Mouse (Mus musculus) cerebellum, adult 9-11 months (tissue): ENCODE data around the gene Gm28308.

Source experiments
- DNase-seq: peaks from one replicate; pipeline ENCODE4 v3.0.0; 2022

Gm28308 gene

DNA sequence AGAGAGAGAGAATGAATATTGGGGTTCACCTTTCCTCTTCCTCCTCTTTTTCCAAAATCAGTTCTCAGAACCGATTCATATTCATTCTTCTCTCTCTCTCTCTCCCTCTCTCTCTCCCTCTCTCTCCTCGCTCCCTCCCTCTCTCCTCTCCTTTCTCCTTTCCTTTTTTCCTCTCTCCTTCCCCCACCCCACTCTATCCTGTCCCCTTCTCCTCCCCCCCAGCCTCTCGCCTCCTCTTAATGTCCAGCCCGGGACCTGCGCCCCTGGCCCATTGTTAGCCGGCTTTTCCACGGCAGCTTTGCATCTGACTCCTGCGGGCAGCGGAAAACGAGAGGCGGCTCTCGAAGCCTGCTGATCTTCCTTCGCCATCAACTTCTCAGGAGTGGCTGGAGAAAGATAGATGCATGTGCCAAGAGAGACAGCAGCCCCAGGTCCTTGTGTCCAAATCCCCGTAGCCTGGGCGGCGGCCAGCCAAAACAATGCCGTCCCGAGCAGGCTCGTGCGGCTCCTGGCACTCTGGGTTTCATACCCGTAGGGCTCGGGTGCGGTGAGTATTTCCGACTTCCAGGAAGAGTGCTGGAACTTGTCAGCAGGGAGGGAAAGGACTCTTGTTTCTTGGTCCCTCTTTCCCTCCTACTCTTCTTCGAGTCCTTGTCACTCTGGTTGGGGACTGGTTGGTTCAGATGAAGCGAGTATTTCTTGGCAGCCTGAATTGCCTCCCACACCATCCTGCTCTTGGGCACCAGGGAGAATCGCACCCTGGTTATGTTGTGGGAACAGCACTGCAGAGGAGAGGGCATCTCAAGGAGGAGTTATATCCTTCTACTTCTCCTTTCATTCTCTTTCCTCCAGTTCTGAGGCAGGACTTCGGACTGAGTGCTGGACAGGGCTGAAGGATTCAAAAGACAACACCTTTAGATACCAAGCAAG lies 47.4 kb downstream of the Gm28308 start:
- no peak for DNase-seq

DNA sequence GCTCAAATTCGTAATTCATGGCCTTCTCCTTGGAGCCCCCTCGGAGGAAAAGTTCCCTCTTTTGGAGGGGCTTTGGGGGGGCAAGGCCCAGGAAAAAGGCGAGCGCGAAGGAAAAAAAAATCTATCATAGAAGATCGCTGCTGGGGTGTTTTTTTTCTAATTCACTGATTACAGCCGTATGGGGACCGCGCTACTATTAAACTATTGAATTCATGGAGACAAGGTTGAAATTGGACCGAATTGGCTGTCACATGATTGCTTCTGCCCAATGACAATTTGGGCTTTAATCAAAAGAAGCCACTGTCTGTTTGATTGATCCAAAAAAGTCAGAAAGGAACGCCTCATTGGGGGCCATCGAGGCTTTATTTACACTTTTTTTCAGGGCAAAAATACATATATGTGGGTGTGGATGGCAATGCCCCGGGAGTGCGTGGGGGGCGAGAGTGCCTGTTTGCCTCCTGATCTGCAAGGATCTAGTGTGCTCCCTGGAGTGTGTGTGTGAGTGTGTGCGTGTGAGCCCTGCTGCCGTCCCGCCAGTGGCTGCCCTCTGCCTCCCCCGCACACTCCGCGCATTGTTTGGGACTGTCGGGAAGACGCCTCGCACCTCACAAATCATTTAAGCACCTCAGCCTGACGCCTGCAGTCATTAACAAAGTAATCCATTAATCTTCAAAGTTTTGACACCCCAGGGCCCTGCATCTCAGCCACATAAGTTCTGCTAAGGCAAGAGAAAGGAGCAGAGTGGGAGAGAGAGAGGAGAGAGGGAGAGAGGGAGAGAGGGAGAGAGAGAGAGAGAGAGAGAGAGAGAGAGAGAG lies 48.3 kb downstream of the Gm28308 start, which contains the start of gene Hoxa2:
Gene Hoxa2, minus strand, starts transcription at position 206 of the 815 bp plus-strand sequence.
- no peak for DNase-seq

DNA sequence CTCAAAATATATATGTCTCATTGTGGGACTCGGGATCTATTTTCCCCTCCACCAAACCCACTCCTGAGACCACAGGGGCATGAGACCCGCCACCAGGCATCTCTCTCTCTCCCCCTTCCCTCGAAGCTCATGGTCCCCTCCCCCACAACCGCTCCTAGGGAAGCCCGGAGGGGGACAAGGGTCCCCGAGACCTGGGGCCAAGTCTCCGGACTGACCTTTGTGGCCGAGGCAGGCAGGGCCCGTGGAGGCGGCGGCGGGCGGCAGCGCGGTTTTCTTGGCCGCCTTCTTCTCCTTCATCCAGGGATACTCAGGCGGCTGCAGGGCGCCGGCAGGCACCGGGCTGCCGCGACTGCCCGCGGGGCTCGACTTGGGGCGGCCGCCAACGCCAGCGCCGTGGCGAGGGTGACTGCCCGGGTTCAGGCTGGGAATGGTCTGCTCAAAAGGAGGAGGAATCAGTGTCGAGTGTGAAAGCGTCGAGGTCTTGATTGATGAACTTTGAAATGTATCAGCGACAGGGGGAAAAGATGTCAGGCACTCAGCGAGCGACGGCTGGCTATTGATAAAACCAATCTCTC lies 49.0 kb downstream of the Gm28308 start:
- no peak for DNase-seq

DNA sequence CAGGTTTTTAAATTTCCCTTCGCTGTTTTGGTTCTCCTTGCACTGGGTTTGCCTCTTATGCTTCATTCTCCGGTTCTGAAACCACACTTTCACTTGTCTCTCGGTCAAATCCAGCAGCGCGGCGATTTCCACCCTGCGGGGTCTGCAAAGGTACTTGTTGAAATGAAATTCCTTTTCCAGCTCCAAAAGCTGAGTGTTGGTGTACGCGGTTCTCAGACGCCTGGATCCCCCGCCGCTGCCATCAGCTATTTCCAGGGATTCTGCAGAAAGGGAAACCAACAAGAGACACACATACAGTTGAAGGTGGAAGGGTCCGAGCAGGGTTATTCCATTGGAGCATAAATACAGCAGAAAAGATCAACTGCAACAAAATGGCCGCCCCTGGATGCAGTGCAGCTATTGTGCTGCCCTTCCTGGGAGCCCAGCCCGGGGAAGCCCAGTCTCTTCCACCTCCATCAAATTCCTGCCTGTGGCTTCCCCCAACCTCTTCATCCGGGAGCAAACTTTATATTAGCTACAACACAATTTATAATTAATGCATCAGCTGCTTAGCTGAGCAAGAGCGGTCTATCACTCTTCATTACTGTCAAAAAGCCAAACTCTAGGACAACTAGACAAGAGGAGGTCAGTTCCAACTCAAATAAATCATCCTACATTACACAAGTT lies 49.6 kb downstream of the Gm28308 start:
- no peak for DNase-seq

DNA sequence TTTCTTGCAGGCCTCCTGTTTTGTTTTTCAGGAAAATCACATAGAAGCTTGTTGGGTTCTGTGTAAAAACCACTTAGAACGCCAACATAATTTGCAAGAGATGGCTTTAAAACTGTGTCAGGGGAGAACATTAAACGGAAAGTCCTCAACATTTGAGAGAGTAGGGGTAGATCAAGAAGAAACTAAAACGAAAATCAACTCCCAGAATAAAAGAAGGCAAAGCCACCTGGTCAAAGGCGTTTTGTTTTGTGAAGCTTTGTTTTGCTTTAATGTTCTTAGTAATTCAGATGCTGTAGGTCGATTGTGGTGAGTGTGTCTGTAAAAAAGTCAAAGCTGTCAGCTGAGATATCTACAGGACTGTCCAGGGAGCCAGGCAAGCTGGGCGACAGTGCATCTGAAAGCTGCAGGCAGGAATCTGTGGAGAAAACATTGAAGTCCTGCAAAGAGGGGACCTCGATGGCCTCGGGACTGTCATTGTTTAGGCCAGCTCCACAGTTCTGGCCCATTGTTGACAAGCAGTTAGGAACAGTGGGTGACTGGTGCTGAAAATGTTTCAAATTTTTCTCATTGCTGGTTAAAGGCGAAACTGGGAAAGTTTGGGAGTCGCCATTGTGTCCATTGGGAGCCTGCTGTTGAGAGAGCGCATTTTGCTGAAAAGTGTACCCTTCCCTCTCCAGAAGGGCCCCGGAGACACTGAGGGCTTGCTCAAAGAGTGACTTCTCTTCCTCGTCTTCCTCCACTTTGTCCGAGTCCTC lies 50.4 kb downstream of the Gm28308 start:
- DNase-seq, result no peak

DNA sequence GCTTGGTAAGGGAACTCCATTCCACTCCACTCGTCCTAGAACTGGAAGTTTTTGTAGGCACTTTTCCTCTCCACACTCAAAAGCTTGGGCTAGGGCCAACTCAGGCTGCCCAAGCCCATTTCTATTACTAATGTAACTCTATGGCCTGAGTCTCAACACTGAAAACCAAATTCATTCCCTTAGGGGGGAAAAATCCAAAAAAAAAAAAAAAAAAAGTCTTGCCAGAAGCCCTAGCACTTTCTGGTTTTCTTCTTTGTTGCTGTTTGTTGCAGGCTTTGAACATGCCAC lies 51.1 kb downstream of the Gm28308 start:
- no peak for DNase-seq

DNA sequence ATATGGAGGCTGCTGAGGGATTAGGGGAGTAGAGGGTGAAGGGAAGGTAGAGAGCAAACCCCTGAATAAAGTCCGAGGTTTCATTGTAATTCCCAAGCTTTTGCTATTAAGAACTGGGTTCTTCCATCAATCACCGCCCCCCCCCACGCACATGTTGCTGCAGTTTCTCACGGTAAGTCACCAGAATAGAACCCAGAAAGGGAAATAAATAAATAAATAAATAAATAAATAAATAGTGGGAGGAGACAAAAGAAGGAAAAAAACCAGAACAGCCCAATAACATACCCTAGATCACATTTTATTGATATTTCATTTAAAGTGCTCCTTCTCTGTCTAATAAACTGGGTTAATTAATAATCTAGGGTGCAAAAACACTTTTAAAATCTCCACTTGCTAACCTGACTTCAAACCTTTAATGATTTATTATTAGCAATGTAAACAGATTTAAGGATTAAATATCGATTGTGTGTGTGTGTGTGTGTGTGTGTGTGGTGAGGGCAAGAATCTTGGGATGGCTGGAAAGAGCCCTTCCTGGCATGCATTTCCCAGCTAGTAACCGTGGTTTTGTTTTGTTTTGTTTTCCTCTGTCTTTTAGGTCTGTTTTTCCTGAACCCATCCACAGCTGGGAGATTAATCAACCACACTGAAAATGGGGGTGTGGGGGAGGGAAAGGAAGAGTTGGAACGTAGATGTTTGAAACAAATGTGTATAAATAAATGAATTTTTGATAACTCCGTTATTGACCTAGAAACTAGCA lies 51.6 kb downstream of the Gm28308 start:
- DNase-seq, result no peak

DNA sequence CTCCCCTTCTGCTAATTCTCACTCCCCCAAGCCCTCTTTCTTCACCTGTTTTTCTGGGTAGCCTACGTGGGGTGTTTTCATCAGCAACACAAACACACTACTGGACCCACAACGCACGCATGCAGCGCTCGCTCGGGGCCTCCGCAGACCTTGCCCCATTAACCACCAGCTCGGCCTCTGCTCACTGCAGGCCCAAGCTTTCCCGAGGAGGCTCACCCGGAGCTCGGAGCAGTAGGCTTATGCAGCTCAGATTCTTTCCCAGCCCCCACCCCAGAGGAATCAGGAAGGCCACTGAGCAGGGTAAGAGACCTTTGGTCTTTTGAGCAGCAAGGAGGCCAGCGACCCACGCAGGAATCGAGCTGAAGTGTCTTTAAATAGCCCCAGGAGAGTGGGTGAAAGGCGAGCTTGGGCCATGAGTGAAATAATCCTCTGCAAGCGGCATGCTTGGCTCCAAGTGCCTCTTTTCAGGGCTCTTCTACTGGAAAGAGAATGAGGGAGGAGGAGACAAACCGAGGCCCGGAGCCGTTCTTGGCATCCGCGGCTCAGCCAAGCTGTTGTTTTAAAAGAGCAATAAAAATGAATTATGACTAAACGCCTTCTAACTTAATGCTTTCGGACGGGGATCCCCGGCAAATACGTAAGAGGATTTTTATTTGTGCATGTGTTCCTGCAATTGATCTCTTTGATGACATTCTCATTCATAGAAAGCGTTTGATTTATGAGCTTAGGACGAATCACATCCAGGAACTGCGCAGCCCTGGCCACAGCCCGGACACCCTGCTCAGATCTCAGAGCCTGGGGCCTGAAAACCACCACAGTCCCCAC lies 52.4 kb downstream of the Gm28308 start:
- no peak for DNase-seq

DNA sequence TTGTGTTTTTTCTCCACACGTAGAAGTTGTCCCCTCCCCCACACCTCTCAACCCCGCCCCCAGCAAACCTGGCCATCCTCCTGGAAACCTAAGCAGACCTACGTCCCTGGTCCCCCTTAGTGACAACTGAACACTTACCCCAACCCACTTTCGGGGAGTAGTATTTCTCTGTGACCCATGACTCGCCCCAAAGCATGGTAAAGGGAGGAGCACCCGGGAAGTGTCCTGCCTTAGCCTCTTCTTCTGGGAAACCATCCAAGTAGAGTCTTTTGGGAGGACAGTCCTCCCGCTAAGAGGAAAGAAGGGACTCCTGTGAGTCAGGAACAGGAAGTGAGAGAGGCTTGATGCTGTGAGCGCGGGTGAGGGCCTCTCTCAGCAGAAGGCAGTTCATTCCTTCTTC lies 53.2 kb downstream of the Gm28308 start:
- DNase-seq, result no peak

DNA sequence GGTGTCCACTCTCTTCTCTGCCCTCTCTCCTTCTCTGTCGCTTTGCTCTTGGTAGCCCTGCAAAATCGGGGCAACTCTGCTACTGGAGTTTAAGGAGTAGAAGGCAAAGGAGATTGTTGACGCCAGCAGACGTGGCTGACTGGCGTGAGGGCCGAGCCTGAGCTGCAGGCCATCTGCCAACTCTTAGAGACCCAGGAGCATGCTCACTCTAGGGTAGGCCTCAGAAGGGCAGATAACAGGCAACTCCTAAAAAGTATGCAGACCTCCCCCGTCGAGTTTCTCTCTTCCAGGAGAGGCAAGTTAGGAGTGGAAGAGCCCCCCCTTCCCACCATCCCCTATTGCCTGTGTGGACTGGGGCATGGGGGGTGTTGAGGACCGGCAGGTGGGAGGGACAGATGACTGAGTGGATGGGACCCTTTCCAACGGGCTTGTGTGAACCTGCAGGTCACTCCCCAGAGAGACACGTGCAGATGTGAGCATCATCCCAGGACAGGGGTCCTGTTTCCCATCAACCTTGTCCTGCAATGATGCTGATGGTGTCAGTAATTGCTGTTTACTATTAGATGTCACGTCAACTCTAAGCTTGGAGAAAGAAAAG lies 53.9 kb downstream of the Gm28308 start:
- no peak for DNase-seq

DNA sequence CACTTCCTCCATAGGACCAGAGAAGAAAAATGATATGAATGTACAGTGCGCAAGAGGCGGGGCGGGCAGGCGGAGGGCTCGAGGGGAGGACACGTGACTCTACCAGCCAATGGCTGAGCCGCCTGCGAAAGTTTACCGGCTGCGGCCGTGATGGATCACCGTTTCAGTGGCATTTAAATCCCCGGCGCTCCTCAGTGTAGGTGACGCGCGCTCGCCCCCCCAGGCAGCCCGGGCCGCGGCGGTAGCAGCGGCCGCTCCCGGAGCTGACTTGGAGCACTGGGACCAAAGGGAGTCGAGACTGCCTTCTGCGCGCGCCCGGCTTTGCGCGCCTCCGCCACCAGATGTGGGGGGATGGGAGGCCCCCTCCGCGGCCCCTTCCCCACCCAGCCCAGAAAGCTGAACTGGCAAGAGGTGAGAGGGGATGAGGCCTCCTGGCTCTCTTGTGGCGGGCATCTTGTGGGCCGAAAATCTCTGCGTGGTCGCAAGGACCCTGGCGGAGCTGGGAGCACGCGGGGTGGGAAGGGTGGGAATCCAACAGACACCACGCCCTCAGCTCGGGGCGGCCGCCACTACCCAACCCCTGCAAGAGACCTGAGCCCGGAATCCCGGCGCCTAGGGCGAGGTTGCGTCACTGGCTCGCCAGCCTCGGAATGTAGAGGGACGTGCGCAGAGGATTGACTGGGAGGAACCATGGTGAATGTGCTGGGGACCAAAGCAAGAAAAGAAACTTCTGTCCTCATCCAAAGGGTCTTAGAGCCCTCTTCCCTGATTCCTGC lies 54.7 kb downstream of the Gm28308 start, which contains the start of gene Hoxa1:
Gene Hoxa1, minus strand, starts transcription at position 42 of the 776 bp plus-strand sequence.
- no peak for DNase-seq

DNA sequence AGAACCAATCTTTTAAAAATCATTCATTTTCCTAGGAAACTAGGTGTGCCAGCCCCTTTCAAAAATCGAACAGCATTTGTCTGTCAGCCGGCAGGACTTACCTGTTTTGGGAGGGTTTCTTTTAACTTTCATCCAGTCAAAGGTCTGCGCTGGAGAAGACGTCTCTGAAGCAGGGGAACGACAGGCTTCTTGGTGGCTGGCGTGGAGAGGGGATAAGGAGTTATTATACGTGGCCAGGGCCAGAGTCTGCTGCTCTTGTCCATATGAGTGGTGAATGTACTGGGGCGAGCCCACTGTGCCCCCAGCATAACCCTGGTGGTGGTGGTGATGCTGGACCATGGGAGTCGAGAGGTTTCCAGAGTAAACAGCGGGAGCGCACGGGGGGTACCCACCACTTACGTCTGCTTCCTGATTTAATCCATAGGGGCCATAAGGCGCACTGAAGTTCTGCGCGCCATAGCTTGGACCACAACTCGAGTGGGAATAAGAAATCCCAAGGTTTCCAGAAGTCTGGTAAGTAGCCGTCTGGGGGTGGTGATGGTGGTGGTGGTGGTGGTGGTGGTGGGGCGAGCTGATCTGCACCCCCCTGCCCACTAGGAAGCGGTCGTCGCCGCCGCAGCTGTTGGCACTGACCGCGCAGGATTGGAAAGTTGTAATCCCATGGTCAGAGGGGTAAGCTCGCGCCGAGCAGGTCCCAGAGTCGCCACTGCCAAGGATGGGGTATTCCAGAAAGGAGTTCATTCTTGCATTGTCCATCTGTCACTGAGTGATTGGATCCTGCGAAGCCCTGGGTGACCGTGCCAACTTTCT lies 55.5 kb downstream of the Gm28308 start:
- DNase-seq, result no peak

DNA sequence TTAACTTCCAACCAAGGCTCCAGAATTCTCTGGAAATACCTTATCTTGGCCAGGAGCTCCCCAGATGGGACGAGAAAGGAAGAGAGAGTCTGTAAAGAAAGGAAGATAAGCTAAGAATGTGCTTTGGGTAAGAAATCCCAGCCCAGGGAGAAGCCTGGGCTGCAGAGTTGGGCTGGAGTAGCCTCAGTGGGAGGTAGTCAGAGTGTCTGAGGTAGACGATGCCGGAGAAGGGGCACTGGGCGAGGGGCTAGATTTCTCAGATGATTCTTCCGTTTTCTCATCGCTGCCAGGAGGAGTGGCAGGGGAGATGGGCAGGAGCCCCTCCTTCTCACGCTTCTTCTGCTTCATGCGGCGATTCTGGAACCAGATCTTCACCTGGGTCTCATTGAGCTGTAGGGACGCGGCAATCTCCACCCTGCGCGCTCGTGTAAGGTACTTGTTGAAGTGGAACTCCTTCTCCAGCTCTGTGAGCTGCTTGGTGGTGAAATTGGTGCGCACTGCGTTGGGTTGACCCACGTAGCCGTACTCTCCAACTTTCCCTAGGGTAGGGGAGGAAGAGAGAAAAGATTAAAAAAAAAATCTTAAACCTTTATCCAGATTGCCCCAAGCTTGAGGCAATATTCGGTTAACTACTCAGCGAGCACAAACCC lies 56.5 kb downstream of the Gm28308 start:
- DNase-seq, result no peak

DNA sequence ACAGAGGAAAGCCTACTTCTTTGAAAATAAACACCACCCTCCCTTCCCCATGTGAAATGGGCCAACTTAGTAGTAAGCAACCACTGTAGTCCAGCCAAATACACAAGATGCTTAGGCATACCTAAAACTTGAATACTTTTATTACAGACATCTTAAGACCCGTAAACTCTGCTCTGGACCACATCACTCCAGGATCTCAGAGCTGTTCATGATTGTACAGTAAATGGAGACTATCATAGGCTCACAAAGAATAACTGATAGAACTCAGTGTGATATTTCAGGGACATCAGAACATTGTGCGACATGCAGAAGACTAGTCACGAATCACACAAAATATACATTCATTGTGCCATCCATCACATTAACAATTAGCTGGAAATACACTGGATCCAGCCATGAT lies 57.7 kb downstream of the Gm28308 start:
- DNase-seq, result no peak

DNA sequence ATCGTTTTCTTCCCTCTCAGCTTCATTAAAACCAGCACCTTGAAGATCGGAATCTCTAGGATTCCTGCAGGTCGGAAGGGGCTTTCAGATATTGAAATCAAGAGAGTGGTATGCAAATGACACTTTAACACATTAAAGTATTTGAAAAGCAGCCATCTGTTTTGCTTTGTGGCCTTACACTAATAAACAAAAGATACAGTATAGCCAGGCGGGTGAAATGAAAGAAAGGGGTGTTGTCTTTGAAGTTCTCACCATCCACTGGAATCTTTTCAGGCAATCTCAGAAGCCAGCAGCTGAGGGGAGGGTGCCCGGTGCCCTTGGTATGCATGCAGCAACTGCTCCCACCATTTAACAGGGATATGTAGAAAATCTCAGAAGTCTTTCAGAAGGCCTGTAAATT lies 59.1 kb downstream of the Gm28308 start:
- no peak for DNase-seq

DNA sequence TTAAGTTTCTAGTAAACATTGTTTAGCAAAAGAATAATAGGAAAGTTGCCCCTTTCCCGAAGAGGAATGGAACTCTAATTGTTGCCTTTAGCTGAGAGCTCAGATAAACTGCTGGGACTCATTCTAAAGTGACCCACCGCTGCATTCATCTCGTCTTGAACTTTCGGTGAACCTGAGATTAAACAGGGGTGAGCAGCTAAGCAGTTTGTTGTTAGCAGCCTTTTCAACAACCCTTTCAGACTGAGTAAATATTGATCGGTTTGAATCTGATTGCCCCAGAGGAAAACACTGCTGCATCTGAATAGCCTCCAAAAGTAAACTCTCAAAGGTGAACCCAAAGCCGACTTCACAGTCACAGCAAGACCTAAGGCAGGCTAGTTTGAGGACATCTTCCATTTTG lies 59.9 kb downstream of the Gm28308 start:
- no peak for DNase-seq

DNA sequence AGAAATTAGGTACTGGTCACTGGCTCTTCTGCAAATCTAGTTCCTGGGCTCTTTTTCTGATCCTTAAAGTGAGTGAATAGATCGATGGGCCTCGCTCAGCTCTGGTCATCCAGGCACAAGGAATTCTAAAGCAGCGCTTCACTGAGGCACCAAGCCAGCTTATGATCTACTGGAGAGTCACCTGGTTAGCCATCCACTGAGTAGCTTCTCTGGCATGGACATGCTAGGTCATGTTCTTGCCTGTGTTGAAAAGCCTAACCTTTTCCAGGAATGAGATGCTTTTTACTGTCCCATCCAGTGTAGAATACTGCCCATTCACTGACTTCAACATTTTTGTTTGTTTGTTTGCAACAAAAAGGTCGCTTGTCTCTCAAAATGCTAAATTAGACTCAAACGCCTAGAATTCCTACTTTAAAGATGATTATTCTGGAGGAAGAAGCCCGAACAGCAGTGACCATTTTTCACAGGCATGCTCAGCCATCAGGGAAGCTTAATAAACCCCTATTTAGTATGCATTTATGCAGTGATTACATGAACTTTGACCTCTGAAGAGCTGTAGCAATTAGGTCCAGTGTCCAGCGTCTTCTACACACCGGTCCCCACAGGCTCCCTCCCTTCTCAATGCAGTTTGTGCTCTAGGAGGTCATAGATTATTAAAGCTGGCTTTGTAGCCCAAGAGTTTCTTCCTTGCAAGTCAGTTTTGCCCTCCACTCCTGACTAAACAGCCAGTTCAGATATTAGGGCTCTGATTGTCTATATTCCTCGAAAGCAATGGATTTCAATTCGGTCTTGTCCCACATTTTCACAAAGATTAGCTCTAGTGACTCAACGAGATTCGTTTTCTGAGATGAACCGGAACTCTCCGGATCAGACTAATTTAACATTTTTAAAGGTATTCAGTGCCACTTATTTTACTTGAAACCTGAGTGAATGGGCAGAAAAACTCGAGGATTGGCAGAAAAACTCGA lies 60.6 kb downstream of the Gm28308 start:
- DNase-seq, result no peak
